Mouse (Mus musculus) embryonic fibroblast, embryonic 13.5 days (primary cell): ENCODE results near the gene Tlcd1.

Experiments
- CTCF ChIP-seq: IDR thresholded peaks from 2 replicates; pipeline ENCODE4 v1.5.1; 2011; ENCODE audit warnings: mild to moderate bottlenecking, control low read depth, low read length, moderate library complexity, borderline replicate concordance; ENCODE audit not compliant: insufficient read depth
- POLR2A ChIP-seq: IDR thresholded peaks from 2 replicates; pipeline ENCODE4 v1.6.1; 2011; ENCODE audit warnings: low read depth, mild to moderate bottlenecking, control low read depth, low read length, moderate library complexity

GRCm38 (mm10) chr11:78210615-78211014, 34.1 kb downstream of the Tlcd1 start:
- TF ChIP-seq POLR2A = no peak
- TF ChIP-seq CTCF = no peak
